Mouse (Mus musculus) heart, adult 9 months (tissue): Measurements from ENCODE around the gene Ppil3.

Experiments
- DNase-seq, 2 experiments: peaks; one replicate each; pipeline ENCODE4 v3.0.0; 2022; ENCODE audit warnings: low spot score in 2 of 2

The Ppil3 gene

DNA sequence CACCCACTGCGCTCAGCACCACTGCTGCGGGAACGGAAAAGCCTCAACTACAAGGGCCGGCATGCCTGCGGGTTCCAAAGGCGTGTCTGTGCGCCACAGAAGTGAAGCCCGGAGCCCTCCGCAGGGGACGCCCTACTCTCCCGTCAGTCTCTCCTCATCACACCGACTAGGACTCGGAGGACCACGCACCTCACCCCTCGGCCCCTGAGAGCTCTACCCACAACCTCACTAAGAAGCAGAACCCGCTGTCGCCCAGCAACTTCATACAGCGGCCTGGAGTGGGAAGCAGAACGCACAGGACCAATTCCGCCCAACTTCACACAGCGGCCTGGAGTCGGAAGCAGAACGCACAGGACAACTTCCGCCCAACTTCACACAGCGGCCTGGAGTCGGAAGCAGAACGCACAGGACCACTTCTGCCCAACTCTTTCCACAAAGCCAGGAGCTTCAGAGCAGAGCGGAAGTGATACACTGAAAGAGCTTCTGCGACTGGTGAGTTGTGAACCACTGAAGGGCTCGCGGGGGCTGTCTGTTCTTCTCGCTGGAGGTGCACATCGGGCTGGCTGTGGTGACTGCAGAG, at the start of gene Ppil3, which contains the start of gene Nif3l1:
Gene Ppil3, minus strand, starts transcription at position 344 of the 580 bp plus-strand sequence.
Gene Nif3l1, plus strand, starts transcription at position 9 of the 580 bp plus-strand sequence.
- peak; percentile 82 to 87 for DNase-seq

DNA sequence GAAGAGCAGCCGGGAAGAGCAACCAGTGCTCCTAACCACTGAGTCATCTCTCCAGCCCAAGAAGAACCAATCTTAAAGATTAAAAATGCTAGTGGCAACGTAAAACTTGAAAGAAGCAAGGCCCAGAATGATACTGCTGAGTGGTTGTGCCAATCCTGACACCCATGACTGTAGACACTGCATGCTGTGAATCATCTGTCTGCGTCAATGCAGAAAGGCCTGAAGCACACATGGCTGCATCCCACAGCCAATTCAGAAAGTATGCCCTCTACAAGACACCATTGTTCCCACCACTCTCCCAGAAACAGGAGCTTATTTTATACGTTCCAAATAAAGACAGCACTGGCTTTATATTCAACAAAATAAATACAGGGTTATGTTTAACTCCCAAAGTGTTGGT, 37.4 kb upstream of the Ppil3 start:
- DNase-seq, result no peak

DNA sequence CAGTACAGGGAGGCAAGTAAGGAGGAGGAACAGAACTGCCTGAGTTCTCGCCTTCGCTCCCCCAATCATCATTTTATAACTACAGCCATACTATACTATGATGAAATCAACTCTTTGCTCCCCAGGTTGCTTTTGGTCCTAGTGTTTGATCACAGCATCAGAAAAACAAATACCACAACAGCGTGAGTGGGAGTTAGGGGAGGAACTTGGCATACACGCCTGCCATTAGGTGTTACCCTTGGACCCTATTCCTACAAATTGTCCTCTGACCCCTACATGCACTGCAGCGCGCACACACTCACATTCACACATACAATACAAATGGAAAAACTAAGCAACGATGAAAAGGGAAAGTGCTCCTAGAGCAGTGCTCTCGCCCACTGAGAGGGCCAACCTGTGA, 30.4 kb upstream of the Ppil3 start:
- DNase-seq, result no peak

- no peak for DNase-seq
Observed at GRCm38 (mm10) chr1:58465561-58465960, 20.3 kb upstream of the Ppil3 start.

DNA sequence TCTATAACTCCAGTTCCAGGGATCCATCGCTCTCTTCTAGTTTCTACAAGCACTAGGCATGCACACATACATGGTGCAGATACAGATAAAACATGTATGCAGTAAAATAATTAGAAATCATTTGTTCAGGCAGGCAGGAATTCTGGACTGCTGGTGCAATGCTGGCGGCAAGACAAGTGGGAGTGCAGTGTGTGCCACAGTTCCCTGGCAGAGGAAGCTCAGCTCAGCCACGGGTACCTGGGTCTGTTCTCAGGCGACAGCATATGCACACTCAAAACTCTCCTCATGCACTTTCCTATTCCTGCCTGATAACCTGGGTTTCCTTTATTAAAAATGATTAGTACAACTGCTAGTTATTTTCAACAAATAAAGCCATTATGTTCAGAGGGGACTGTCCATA, 19.8 kb upstream of the Ppil3 start:
- DNase-seq, result no peak

- no peak for DNase-seq
Observed at GRCm38 (mm10) chr1:58463935-58464334, 18.6 kb upstream of the Ppil3 start.

- DNase-seq, result no peak
Observed at GRCm38 (mm10) chr1:58460566-58460965, 15.3 kb upstream of the Ppil3 start.

- DNase-seq, result no peak
Observed at GRCm38 (mm10) chr1:58458867-58459266, 13.6 kb upstream of the Ppil3 start.

DNA sequence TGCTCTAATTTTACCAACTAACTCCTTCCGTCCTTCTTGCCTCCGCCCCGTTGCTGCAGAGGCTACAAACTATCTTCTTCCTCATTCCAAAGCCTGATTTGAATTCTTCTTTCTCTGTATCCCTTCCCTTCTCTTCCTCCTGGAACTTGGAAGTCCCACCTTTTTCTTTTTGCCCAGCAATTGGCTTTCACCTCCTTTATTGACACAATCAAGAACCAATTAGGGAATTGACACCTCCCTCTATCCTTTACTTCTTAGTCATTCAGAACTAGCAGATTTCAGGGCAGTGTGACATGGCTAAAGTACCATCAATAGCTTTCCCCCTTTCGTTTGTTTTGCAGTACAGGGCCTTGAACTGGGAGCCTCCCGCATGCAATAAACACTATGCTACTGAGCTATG, 12.9 kb upstream of the Ppil3 start:
- no peak for DNase-seq

GRCm38 (mm10) chr1:58454316-58454715, 9.0 kb upstream of the Ppil3 start:
- no peak for DNase-seq

DNA sequence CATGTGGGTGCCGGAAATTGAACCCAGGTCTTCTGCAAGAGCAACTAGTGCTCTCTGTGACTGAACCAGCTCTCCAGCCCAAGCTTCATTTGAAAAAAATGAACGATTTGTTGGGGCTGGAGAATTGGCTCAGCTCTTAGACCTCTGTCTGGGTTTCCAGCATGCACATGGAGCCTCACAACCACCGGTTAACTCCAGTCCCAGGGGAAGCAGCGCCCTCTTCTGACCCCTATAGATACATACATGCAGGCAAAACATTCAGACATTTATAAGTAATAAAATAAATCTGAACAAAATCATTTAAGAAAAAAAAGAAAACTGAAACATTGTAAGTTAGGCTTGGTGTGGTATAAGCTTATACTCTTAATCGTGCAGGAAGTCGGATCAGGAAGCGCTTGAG, 3.1 kb upstream of the Ppil3 start:
- no peak for DNase-seq

- DNase-seq, result no peak
Observed at GRCm38 (mm10) chr1:58447766-58448165, 2.5 kb upstream of the Ppil3 start.

DNA sequence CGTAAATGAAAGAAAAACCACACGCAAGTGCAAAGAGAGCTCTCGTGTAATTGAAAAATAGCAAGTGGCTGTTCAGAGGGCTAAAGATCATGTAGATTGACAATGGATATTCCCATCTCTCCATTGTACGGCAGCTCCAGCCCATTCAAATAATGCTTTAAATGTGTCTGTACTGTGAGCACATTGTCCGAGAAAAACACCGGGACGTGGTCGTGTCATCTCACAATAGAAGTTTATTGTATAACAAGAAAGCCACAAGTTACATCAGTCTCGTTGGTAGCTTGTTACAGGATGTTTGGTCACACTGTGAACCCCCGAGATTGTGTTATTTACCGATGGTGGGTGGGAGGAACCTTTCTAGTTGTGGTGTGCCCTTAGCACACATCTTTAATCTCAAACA, 575 bp upstream of the Ppil3 start:
- DNase-seq, result no peak

DNA sequence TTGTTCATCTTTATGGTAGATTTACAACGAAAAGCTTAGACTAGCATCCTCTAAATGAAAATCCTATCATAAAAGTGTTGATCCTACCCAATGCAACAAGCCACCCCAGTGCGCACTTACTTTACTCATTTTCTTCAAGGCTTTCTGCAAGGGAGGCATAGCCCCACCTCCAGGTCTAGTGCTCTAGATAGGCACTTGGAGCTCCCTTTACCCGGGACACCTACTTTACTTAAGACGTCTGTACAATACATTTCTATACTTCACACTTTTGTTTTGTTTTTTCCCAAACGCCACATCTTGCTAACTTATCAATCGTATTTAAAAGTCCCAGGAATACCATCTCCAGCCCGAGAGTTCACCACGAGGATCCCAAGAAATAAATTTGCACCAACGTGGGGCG, 595 bp downstream of the Ppil3 start:
- no peak for DNase-seq

DNA sequence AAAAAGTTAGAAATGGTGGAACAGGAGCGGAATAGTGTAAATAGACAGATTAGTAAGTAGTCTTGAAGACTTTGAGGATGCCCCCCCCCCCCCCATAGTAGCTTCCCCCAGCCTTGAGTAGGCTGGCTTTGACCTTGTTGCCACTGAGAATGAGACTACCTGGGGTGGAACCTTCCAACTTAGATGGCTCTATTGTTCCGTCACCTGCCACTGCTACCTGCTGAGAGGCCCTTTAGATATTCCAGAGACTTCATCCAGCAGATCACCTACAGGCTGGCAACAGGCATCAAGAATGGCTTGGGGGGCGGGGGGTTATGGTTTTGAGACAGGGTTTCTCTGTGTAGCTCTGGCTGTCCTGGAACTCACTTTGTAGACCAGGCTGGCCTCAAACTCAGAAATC, 20.7 kb downstream of the Ppil3 start:
- no peak for DNase-seq

DNA sequence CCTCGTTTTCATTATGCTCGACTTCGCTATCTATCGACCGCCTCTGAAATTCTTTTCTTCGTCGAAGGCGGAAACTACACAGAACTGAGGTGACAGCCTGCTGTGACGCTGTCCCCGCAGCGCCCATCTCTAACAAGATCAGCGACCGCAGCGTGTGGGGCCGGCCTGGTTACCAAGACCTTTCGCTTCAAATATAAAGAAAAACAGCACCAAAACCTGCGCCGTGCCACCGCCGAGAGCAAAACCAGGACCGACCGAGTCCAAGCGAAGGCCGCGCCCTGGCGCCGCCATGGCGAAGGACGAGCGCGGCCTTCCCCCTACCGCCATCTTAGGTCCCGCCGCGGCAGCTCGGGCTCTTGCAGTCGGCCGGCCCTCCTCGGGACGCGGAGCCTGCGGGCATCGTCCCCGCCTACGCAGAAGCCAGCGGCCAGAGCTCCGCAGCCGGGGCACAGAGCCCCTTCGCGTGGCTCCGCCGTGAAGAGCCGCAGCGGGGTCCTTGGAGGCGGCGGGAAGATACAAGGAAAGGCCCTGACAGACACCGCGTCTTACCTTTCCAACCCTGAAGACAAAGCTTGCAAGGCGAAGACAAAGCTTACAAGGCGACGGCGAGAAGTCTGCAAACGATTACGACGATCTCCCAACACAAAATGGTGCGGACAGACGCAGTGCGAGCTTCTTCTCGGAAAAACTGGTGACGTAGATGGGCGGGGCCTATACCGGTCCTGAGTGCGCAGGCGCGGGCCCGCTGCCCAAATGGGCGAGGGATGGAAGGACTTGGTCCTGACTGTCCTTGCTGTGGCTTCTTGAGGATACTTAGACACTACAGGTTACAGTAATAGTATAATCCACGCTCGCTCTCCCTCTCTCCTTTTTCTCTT, 21.7 kb downstream of the Ppil3 start, which contains the start of gene Clk1:
Gene Clk1, minus strand, starts transcription at position 696 of the 878 bp plus-strand sequence.
- peak; percentile 98 to 99 for DNase-seq

- DNase-seq, result peak; percentile 67 to 70
Observed at GRCm38 (mm10) chr1:58422879-58423278, 22.4 kb downstream of the Ppil3 start.

- no peak for DNase-seq
Observed at GRCm38 (mm10) chr1:58420961-58421360, 24.3 kb downstream of the Ppil3 start.

GRCm38 (mm10) chr1:58420032-58420431, 25.3 kb downstream of the Ppil3 start:
- DNase-seq, result no peak

GRCm38 (mm10) chr1:58416048-58416447, 29.2 kb downstream of the Ppil3 start:
- DNase-seq, result no peak

DNA sequence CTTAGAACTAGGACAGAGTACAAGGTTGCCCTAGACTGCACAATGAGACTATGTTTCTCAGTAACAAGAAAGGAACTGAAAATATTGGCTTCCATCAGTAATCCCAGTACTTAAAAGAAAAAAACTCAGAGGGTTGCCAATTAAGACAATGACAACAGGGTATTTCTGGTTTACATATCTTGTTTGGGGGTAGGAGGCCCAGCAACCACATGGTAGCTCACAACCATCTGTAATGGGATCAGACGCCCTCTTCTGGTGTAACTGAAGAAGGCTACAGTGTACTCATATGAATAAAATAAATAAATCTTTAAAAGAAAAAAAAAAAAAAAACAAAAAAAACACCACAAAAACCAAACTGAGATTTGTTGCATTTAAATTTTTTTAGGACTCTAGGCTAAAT, 29.8 kb downstream of the Ppil3 start:
- no peak for DNase-seq

DNA sequence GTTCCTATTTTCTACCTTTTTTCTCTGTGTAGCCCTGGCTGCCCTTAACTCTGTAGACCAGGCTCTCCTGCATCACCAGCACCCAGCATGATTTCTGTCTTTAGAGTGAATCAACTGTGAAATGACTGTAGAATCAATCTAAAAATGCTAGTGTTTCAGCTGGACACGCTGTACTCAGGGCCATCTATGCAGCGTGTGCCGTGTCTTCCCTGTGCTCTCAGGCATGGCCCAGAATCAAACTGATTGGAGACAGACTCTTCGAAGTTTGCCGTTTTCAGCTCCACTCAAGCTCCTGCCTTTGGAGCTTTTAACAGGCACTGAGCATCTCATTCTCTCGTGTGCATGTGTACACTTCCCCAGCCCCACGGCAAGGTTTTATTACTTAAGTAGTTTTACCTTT, 34.5 kb downstream of the Ppil3 start:
- no peak for DNase-seq

DNA sequence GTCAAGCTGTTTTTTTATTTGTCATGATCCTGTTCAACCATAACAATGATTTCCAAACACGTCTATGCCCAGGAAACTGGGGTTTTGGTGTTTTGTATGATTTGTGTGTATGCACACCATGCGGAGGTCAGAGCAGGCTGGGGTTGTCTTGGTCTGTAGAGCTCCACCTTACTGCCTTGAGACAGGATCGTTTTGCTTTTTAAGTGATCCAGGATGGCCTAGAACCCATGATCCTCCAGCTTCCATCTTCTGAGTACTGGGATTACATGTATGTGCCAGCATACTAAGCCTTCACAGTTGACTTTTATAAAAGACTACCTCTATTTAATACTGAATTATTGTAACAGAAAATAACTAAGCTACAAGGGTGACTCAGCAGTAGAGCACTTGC, 35.1 kb downstream of the Ppil3 start:
- DNase-seq, result no peak
